Mouse (Mus musculus) MEL (cell line): Measurements from ENCODE around the gene Dapk2. TPM values are rescaled to one million over a fixed set of nuclear protein-coding genes. Genes with fewer than 3 reads are reported as not detected.
A peak's percentile ranks its signal among the peaks of the same experiment; 100 is the strongest.

Experiments
- DNase-seq: peaks from one replicate; pipeline ENCODE4 v3.0.0; 2011; ENCODE audit warnings: low read depth, low spot score
- H3K27ac ChIP-seq: 2 replicates; pipeline ENCODE4 v1.5.1; 2012; ENCODE audit warnings: low read depth, mild to moderate bottlenecking, control low read depth, low read length, moderate library complexity; ENCODE audit not compliant: control insufficient read depth
- H3K27me3 ChIP-seq, 2 experiments: fragments of 150-350 bp in 1 of 2; sonication (generic) in 1 of 2; 2 replicates each; pipeline ENCODE4 v1.6.1; 2012; ENCODE audit warnings: low read length in 2 of 2, mild to moderate bottlenecking in 2 of 2, improper control_type of control experiment in 1 of 2, moderate library complexity in 1 of 2; ENCODE audit not compliant: insufficient read depth in 2 of 2, control insufficient read depth in 1 of 2
- H3K36me3 ChIP-seq, 2 experiments: 2 replicates each; pipeline ENCODE4 v1.6.1; 2012 to 2014; ENCODE audit warnings: low read length in 2 of 2, improper control_type of control experiment in 1 of 2, inconsistent platforms in 1 of 2, mild to moderate bottlenecking in 1 of 2; ENCODE audit not compliant: insufficient read depth in 2 of 2, control insufficient read depth in 1 of 2
- H3K4me1 ChIP-seq, 2 experiments: fragments of 150-350 bp in 1 of 2; sonication (generic) in 1 of 2; 2 replicates each; pipeline ENCODE4 v1.6.1; 2012; ENCODE audit warnings: low read length in 2 of 2, improper control_type of control experiment in 1 of 2, mild to moderate bottlenecking in 1 of 2; ENCODE audit not compliant: insufficient read depth in 2 of 2, control insufficient read depth in 1 of 2
- H3K4me3 ChIP-seq, 2 experiments: fragments of 150-350 bp in 1 of 2; sonication (generic) in 1 of 2; 2 replicates each; pipeline ENCODE4 v1.5.1; 2012; ENCODE audit warnings: low read depth in 2 of 2, low read length in 2 of 2, mild to moderate bottlenecking in 2 of 2, moderate library complexity in 2 of 2, control low read depth in 1 of 2, improper control_type of control experiment in 1 of 2; ENCODE audit not compliant: control insufficient read depth in 1 of 2, insufficient read depth in 1 of 2
- H3K79me2 ChIP-seq: 2 replicates; pipeline ENCODE4 v1.6.1; 2012; ENCODE audit warnings: mild to moderate bottlenecking, low read length, moderate library complexity; ENCODE audit not compliant: control insufficient read depth, poor library complexity, insufficient read depth
- H3K9ac ChIP-seq: 2 replicates; pipeline ENCODE4 v1.6.1; 2012; ENCODE audit warnings: low read depth, mild to moderate bottlenecking, control low read depth, low read length, moderate library complexity; ENCODE audit not compliant: control insufficient read depth, poor library complexity, severe bottlenecking
- H3K9me3 ChIP-seq: fragments of 150-350 bp; sonication (generic); replicated peaks from 2 replicates; pipeline ENCODE4 v1.6.1; 2012; ENCODE audit warnings: mild to moderate bottlenecking, low read length, improper control_type of control experiment, moderate library complexity; ENCODE audit not compliant: insufficient read depth
- CTCF ChIP-seq, 3 experiments: IDR thresholded peaks in 2 of 3; conservative IDR thresholded peaks in 1 of 3; 2 replicates each; pipeline ENCODE4 v1.5.1; 2011 to 2012; ENCODE audit warnings: low read length in 3 of 3, low read depth in 2 of 3, mild to moderate bottlenecking in 2 of 3, improper control_type of control experiment in 1 of 3, inconsistent platforms in 1 of 3, mixed read lengths in 1 of 3, moderate library complexity in 1 of 3; ENCODE audit not compliant: control insufficient read depth in 1 of 3, insufficient read depth in 1 of 3, poor library complexity in 1 of 3, severe bottlenecking in 1 of 3
- EP300 ChIP-seq, 2 experiments: IDR thresholded peaks; 2 replicates each; pipeline ENCODE4 v1.6.1; 2011; ENCODE audit warnings: improper control_type of control experiment in 2 of 2, low read length in 2 of 2, low read depth in 1 of 2, mild to moderate bottlenecking in 1 of 2
- GABPA ChIP-seq: IDR thresholded peaks from 2 replicates; pipeline ENCODE4 v1.6.1; 2012; ENCODE audit warnings: low read depth, mild to moderate bottlenecking, inconsistent platforms, low read length, improper control_type of control experiment, moderate library complexity
- GATA1 ChIP-seq: IDR thresholded peaks from 2 replicates; pipeline ENCODE4 v1.6.1; 2011; ENCODE audit warnings: low read depth, low read length, improper control_type of control experiment
- HCFC1 ChIP-seq: IDR thresholded peaks from 2 replicates; pipeline ENCODE4 v1.6.1; 2012; ENCODE audit warnings: low read depth, mild to moderate bottlenecking, inconsistent platforms, low read length, improper control_type of control experiment, moderate library complexity
- MAX ChIP-seq: IDR thresholded peaks from 2 replicates; pipeline ENCODE4 v1.6.1; 2011; ENCODE audit warnings: low read length, improper control_type of control experiment
- MAZ ChIP-seq: IDR thresholded peaks from 2 replicates; pipeline ENCODE4 v1.6.1; 2012; ENCODE audit warnings: low read depth, mild to moderate bottlenecking, inconsistent platforms, low read length, improper control_type of control experiment
- MXI1 ChIP-seq: IDR thresholded peaks from 2 replicates; pipeline ENCODE4 v1.6.1; 2011; ENCODE audit warnings: mild to moderate bottlenecking, low read depth, low read length, improper control_type of control experiment
- MYC ChIP-seq: IDR thresholded peaks from 2 replicates; pipeline ENCODE4 v1.6.1; 2011; ENCODE audit warnings: low read depth, mild to moderate bottlenecking, low read length, improper control_type of control experiment, moderate library complexity
- NELFE ChIP-seq: IDR thresholded peaks from 2 replicates; pipeline ENCODE4 v1.6.1; 2011; ENCODE audit warnings: low read depth, low read length, improper control_type of control experiment
- NRF1 ChIP-seq: IDR thresholded peaks from 2 replicates; pipeline ENCODE4 v1.6.1; 2014; ENCODE audit warnings: low read depth, mild to moderate bottlenecking, inconsistent platforms, low read length, improper control_type of control experiment, moderate library complexity; ENCODE audit not compliant: poor library complexity, insufficient read depth, severe bottlenecking
- POLR2A ChIP-seq, 2 experiments: IDR thresholded peaks; 2 replicates each; pipeline ENCODE4 v1.6.1; 2011 to 2012; ENCODE audit warnings: low read length in 2 of 2, mild to moderate bottlenecking in 2 of 2, control low read depth in 1 of 2, improper control_type of control experiment in 1 of 2, low read depth in 1 of 2, moderate library complexity in 1 of 2; ENCODE audit not compliant: control insufficient read depth in 1 of 2, insufficient read depth in 1 of 2, poor library complexity in 1 of 2
- RAD21 ChIP-seq: IDR thresholded peaks from 2 replicates; pipeline ENCODE4 v1.6.1; 2011; ENCODE audit warnings: mild to moderate bottlenecking, low read depth, low read length, improper control_type of control experiment
- RCOR1 ChIP-seq: IDR thresholded peaks from 2 replicates; pipeline ENCODE4 v1.6.1; 2012; ENCODE audit warnings: low read depth, mild to moderate bottlenecking, inconsistent platforms, low read length, improper control_type of control experiment
- TAL1 ChIP-seq: IDR thresholded peaks from 2 replicates; pipeline ENCODE4 v1.6.1; 2012; ENCODE audit warnings: mild to moderate bottlenecking, inconsistent platforms, low read length, moderate library complexity, mixed read lengths
- UBTF ChIP-seq: IDR thresholded peaks from 2 replicates; pipeline ENCODE4 v1.6.1; 2012; ENCODE audit warnings: low read depth, mild to moderate bottlenecking, inconsistent platforms, low read length, improper control_type of control experiment, moderate library complexity, borderline replicate concordance; ENCODE audit not compliant: insufficient read depth
- USF1 ChIP-seq: IDR thresholded peaks from 2 replicates; pipeline ENCODE4 v1.6.1; 2014; ENCODE audit warnings: low read depth, mild to moderate bottlenecking, inconsistent platforms, low read length, improper control_type of control experiment, moderate library complexity
- USF2 ChIP-seq, 2 experiments: IDR thresholded peaks; 2 replicates each; pipeline ENCODE4 v1.6.1; 2011 to 2012; ENCODE audit warnings: improper control_type of control experiment in 2 of 2, low read length in 2 of 2, borderline replicate concordance in 1 of 2, inconsistent platforms in 1 of 2, low read depth in 1 of 2, mild to moderate bottlenecking in 1 of 2; ENCODE audit not compliant: insufficient read depth in 1 of 2
- ZNF384 ChIP-seq: IDR thresholded peaks from 2 replicates; pipeline ENCODE4 v1.6.1; 2012; ENCODE audit warnings: low read depth, mild to moderate bottlenecking, inconsistent platforms, low read length, improper control_type of control experiment
- polyA plus RNA-seq, 2 experiments: library from polyadenylated mRNA; stranded (reverse) in 1 of 2; unstranded in 1 of 2; fragments of >175 nt in 1 of 2; fragments of >200 nt in 1 of 2; gene quantifications; 2 replicates each; pipeline versions ENCODE4 v1.2.1 to v1.2.4; 2012; ENCODE audit warnings: low replicate concordance in 2 of 2, low read depth in 1 of 2; ENCODE audit not compliant: insufficient read length in 2 of 2, insufficient read depth in 1 of 2, missing spikeins in 1 of 2
- total RNA-seq: library from RNA; depleted of rRNA; stranded (reverse); fragments of 300-350 nt; gene quantifications from 2 replicates; pipeline ENCODE4 v1.2.3, GENCODE M21; 2012

Gene Dapk2
- total and polyA plus RNA-seq, 3 experiments, result 5.8 to 8.3 TPM; not detected in 1

GRCm38 (mm10) chr9:66120106-66120505, 37.9 kb upstream of the Dapk2 start (continued):
- TF ChIP-seq MXI1, result no peak; the same call in 1 of the 2 replicates

- Histone ChIP-seq H3K36me3 (peaks cover 0 to 45% of the 10 kb centered on the region in 2 experiments; a peak in 3 of 4 replicates), H3K79me2 (peaks cover 35% of the 10 kb centered on the region), H3K9ac (no peak overlapping the region; the same call in 1 of the 2 replicates), H3K4me1 (peaks cover 17 to 32% of the 10 kb centered on the region in 2 experiments), H3K4me3 (no peak overlapping the region), H3K27ac (peak overlapping the region; percentile 63; the same call in 1 of the 2 replicates), H3K27me3 (no peaks in the 10 kb centered on the region), H3K9me3 (no peaks in the 10 kb centered on the region)
- TF ChIP-seq EP300 (IDR thresholded peaks at IDR 0.05; ENCODE audit: low read depth in 1 of 2, low read length in 2 of 2), result peak in 1 of 2 experiments; percentile 50; a peak in 1 of 4 replicates
- peak; percentile 48; the same call in 1 of the 2 replicates for TF ChIP-seq MXI1
- no peak for TF ChIP-seq HCFC1
- TF ChIP-seq USF1, result no peak
- no peak for TF ChIP-seq GABPA
- 0 out of 2 replicates have a peak, but pooled peaks have one; percentile 25 for TF ChIP-seq RCOR1
- TF ChIP-seq NRF1, result no peak
- no peak for TF ChIP-seq ZNF384
- no peak for TF ChIP-seq USF2 (IDR thresholded peaks at IDR 0.05; ENCODE audit: borderline replicate concordance in 1 of 2, insufficient read depth in 1 of 2, low read depth in 1 of 2, low read length in 2 of 2)
- TF ChIP-seq MAZ, result no peak
- TF ChIP-seq TAL1, result no peak
- TF ChIP-seq RAD21, result no peak
- no peak for TF ChIP-seq CTCF (IDR thresholded peaks at IDR 0.05 in 2 of 3, conservative IDR thresholded peaks at IDR 0.05 in 1 of 3; ENCODE audit: control insufficient read depth in 1 of 3, insufficient read depth in 1 of 3, low read depth in 2 of 3, low read length in 3 of 3, poor library complexity in 1 of 3, severe bottlenecking in 1 of 3)
- no peak for TF ChIP-seq MAX
- peak; percentile 57 for TF ChIP-seq GATA1
- TF ChIP-seq NELFE, result no peak
- TF ChIP-seq POLR2A (IDR thresholded peaks at IDR 0.05; ENCODE audit: control insufficient read depth in 1 of 2, insufficient read depth in 1 of 2, low read depth in 1 of 2, low read length in 2 of 2, poor library complexity in 1 of 2), result no peak
- no peak for TF ChIP-seq UBTF
- DNase-seq, result peak; percentile 40
Measured at GRCm38 (mm10) chr9:66120945-66121344, 37.1 kb upstream of the Dapk2 start.

DNA sequence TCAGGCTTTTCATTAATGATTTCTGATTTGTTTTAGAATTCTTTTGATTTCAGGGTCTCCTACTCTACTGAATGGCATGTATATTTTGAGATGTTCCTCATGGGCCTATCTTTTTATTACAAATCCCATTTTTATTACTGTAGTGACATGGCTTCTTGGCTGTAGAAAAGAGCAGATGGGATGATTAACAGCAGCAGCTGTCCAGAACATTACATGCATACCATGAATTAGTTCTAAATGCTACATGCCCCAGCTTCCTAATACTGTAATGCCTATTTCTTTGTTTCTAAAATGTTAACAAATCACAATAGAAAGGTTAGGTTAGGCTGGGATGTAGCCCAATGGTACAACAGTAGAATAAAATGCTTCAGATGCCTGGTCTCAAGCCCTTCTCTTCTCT, 36.6 kb upstream of the Dapk2 start:
- Histone ChIP-seq H3K4me3 (no peak overlapping the region), H3K27me3 (no peaks in the 10 kb centered on the region), H3K79me2 (peaks cover 35% of the 10 kb centered on the region), H3K9me3 (no peaks in the 10 kb centered on the region), H3K9ac (no peak overlapping the region), H3K4me1 (peaks cover 17 to 32% of the 10 kb centered on the region in 2 experiments), H3K27ac (no peak overlapping the region), H3K36me3 (peaks cover 0 to 45% of the 10 kb centered on the region in 2 experiments; a peak in 3 of 4 replicates)
- no peak for DNase-seq
- no peak for TF ChIP-seq MYC
- TF ChIP-seq GABPA, result no peak
- 0 out of 2 replicates have a peak, but pooled peaks have one; percentile 2 for TF ChIP-seq MXI1
